Mouse (Mus musculus): ENCODE measurements around the gene Stk17b. TPM values are rescaled to one million over a fixed set of nuclear protein-coding genes. Genes with fewer than 3 reads are reported as not detected.
"Not testable (repeated sequence)": the region's sequence is repeated elsewhere in the genome, so short reads cannot be mapped to it uniquely, and the experiment has no call there.

The Stk17b gene
- polyA plus RNA-seq, 1 experiment from 2014 or later, result 16.2 TPM

DNA sequence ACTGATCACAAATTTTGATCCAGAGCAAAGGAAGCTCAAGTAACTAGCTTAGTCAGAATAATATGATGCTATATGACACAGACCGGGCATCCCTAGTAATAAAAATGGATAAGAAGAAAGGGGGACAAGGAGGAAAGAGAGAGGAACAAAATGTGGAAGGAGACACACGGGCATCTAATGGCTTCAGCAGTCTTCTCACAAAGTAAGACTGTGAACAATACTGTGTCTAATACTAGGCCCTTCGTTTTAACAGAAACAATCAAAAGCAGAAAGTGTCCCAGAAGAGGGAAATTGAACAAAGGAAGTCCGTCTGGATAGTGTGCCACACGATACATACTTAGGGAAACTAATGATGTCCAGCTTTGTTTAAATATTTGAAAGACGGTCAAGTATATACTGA is 10.0 kb downstream of the Stk17b start:
- no peak overlapping the region for H3K4me3 ChIP-seq (ENCODE audit: low read depth, low read length)
- H3K27me3 ChIP-seq (ENCODE audit: control insufficient read depth, insufficient read depth, low read length), result no peaks in the 10 kb centered on the region
- ATAC-seq (ENCODE audit: insufficient read depth, low FRiP score, low TSS enrichment) (no peak), DNase-seq (ENCODE audit: low spot score) (no peak)
- no peak overlapping the region for H3K9ac ChIP-seq (ENCODE audit: low read length)
- WGBS, result 90% methylated on average over 6 of the region's 6 CpGs
- H3K4me1 ChIP-seq (ENCODE audit: control insufficient read depth, insufficient read depth, low read length), result no peaks in the 10 kb centered on the region
- H3K4me2 ChIP-seq (ENCODE audit: low read depth), result no peak overlapping the region
- H3K36me3 ChIP-seq (ENCODE audit: control insufficient read depth, insufficient read depth, low read length), result no peaks in the 10 kb centered on the region
- no peak overlapping the region for H3K27ac ChIP-seq (ENCODE audit: low read depth, low read length)
- H3K9me3 ChIP-seq (ENCODE audit: control insufficient read depth, low read length), result no peaks in the 10 kb centered on the region

DNA sequence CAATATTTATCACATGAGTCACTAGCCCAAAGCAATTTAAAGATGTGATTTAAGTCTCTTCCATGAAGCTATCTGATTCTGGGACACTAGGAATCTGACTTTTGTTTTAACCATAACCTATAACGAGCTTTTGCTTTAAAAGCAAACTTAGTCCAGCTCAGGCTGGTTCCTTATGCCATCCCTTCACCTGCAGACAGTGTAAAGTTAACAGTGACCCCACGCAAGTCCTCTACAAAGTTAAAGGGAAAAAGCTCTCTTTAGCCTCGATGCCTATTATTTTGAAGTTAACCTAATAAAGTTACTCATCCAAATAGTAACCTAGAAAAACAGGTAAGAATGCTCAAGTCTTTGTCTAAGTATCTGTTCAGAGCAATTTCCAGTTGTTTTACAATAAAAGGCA is 10.5 kb downstream of the Stk17b start:
- Histone ChIP-seq H3K9ac (ENCODE audit: low read length) (no peak overlapping the region), H3K27ac (ENCODE audit: low read depth, low read length) (no peak overlapping the region), H3K27me3 (ENCODE audit: control insufficient read depth, insufficient read depth, low read length) (no peaks in the 10 kb centered on the region), H3K4me1 (ENCODE audit: control insufficient read depth, insufficient read depth, low read length) (no peaks in the 10 kb centered on the region), H3K4me3 (ENCODE audit: low read depth, low read length) (no peak overlapping the region), H3K4me2 (ENCODE audit: low read depth) (no peak overlapping the region), H3K9me3 (ENCODE audit: control insufficient read depth, low read length) (no peaks in the 10 kb centered on the region), H3K36me3 (ENCODE audit: control insufficient read depth, insufficient read depth, low read length) (no peaks in the 10 kb centered on the region)
- no peak for ATAC-seq (ENCODE audit: insufficient read depth, low FRiP score, low TSS enrichment)
- no peak for DNase-seq (ENCODE audit: low spot score)
- 92% methylated on average over 3 of the region's 3 CpGs for WGBS

DNA sequence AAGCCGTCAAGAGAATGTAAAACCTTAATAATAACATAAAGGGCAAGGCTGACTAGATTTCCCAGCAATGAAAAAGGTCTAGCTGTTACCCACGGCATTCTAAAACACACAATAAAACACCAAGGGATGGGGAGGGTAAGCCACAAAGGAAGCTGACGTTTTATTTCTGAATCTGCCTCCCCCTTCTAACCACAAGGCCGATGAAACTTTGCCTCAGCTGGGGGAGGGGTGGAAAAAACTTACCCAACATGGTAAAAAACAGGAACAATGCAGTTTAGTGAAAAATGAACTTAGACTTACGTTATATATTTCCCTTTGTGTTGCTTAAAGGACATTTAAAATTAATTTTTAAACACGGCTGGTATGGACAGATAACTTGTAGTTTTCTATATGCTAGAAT is 11.0 kb downstream of the Stk17b start:
- Histone ChIP-seq H3K4me2 (ENCODE audit: low read depth) (no peak overlapping the region), H3K4me3 (ENCODE audit: low read depth, low read length) (no peak overlapping the region), H3K4me1 (ENCODE audit: control insufficient read depth, insufficient read depth, low read length) (no peaks in the 10 kb centered on the region), H3K36me3 (ENCODE audit: control insufficient read depth, insufficient read depth, low read length) (no peaks in the 10 kb centered on the region), H3K9ac (ENCODE audit: low read length) (no peak overlapping the region), H3K27me3 (ENCODE audit: control insufficient read depth, insufficient read depth, low read length) (no peaks in the 10 kb centered on the region), H3K27ac (ENCODE audit: low read depth, low read length) (no peak overlapping the region), H3K9me3 (ENCODE audit: control insufficient read depth, low read length) (no peaks in the 10 kb centered on the region)
- no peak for DNase-seq (ENCODE audit: low spot score)
- WGBS, result 68% methylated on average over 6 of the region's 6 CpGs
- no peak for ATAC-seq (ENCODE audit: insufficient read depth, low FRiP score, low TSS enrichment)

DNA sequence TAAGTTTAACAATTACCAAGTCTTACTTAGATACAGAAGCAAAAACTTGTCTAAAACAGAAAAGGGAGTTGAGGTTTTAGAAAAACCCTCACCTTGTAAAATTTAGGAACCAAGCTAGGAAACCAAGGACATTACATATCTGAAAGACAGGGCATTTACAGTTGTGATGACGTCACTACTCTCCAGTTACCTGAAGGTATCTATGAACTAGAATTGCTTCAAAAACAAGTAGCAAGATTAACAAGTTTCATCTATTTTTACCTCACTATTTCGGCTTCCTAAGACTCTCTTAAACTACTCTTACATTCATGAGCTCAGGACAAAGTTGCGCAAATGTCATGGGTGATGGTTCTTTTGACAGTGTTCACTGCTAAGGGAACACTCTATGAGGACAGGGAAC is 12.1 kb downstream of the Stk17b start:
- DNase-seq (ENCODE audit: low spot score) (no peak), ATAC-seq (ENCODE audit: insufficient read depth, low FRiP score, low TSS enrichment) (no peak)
- Histone ChIP-seq H3K4me3 (ENCODE audit: low read depth, low read length) (no peak overlapping the region), H3K9me3 (ENCODE audit: control insufficient read depth, low read length) (no peaks in the 10 kb centered on the region), H3K27me3 (ENCODE audit: control insufficient read depth, insufficient read depth, low read length) (no peaks in the 10 kb centered on the region), H3K36me3 (ENCODE audit: control insufficient read depth, insufficient read depth, low read length) (no peaks in the 10 kb centered on the region), H3K4me2 (ENCODE audit: low read depth) (no peak overlapping the region), H3K9ac (ENCODE audit: low read length) (no peak overlapping the region), H3K4me1 (ENCODE audit: control insufficient read depth, insufficient read depth, low read length) (no peaks in the 10 kb centered on the region), H3K27ac (ENCODE audit: low read depth, low read length) (no peak overlapping the region)
- 96% methylated on average over 3 of the region's 3 CpGs for WGBS

DNA sequence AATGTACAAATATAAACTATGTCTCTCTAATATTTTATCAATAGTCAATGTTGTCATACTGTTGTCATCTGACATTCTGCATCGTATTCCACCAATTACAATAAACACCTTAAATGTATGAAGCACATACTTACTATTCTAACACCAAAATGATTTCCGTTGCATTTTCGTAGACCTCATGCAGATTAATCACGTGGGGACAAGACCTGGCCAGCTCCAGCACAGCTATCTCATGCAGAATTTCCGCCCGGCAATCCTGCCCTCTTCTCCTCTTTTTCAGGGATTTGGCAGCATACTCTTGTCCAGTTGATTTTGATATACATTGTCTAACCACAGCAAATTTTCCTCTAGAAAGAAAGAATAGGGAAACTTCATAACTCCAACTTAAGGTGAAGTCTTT is 13.5 kb downstream of the Stk17b start:
- 92% methylated on average over 6 of the region's 6 CpGs for WGBS
- Histone ChIP-seq H3K4me3 (ENCODE audit: low read depth, low read length) (no peak overlapping the region), H3K4me2 (ENCODE audit: low read depth) (no peak overlapping the region), H3K4me1 (ENCODE audit: control insufficient read depth, insufficient read depth, low read length) (no peaks in the 10 kb centered on the region), H3K9ac (ENCODE audit: low read length) (no peak overlapping the region), H3K27ac (ENCODE audit: low read depth, low read length) (no peak overlapping the region), H3K27me3 (ENCODE audit: control insufficient read depth, insufficient read depth, low read length) (no peaks in the 10 kb centered on the region), H3K36me3 (ENCODE audit: control insufficient read depth, insufficient read depth, low read length) (no peaks in the 10 kb centered on the region), H3K9me3 (ENCODE audit: control insufficient read depth, low read length) (no peaks in the 10 kb centered on the region)
- ATAC-seq (ENCODE audit: insufficient read depth, low FRiP score, low TSS enrichment), result no peak
- no peak for DNase-seq (ENCODE audit: low spot score)

DNA sequence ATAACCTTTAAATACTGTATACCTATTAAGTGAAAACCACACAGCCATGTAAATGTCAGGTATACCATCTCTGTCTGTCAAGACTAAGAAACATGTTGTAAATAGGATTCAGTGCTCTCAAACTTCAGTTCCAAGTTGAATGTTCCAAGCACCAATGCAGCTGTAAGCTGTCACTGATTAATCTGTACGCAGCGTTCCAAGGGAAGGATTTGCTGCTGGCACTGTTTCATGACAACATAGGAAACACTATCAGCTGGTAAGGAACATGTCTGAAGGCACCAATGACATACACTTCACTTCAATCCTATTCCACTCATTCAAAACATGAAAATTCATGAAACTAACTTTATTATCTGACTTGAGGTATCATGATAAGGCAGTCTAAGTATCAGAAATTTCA is 18.9 kb downstream of the Stk17b start:
- H3K27ac ChIP-seq (ENCODE audit: low read depth, low read length), result no peak overlapping the region
- no peaks in the 10 kb centered on the region for H3K27me3 ChIP-seq (ENCODE audit: control insufficient read depth, insufficient read depth, low read length)
- ATAC-seq (ENCODE audit: insufficient read depth, low FRiP score, low TSS enrichment) (no peak), DNase-seq (ENCODE audit: low spot score) (no peak)
- no peaks in the 10 kb centered on the region for H3K4me1 ChIP-seq (ENCODE audit: control insufficient read depth, insufficient read depth, low read length)
- no peak overlapping the region for H3K4me2 ChIP-seq (ENCODE audit: low read depth)
- H3K4me3 ChIP-seq (ENCODE audit: low read depth, low read length), result no peak overlapping the region
- 91% methylated on average over 2 of the region's 2 CpGs for WGBS
- H3K36me3 ChIP-seq (ENCODE audit: control insufficient read depth, insufficient read depth, low read length), result no peaks in the 10 kb centered on the region
- no peak overlapping the region for H3K9ac ChIP-seq (ENCODE audit: low read length)
- no peaks in the 10 kb centered on the region for H3K9me3 ChIP-seq (ENCODE audit: control insufficient read depth, low read length)

DNA sequence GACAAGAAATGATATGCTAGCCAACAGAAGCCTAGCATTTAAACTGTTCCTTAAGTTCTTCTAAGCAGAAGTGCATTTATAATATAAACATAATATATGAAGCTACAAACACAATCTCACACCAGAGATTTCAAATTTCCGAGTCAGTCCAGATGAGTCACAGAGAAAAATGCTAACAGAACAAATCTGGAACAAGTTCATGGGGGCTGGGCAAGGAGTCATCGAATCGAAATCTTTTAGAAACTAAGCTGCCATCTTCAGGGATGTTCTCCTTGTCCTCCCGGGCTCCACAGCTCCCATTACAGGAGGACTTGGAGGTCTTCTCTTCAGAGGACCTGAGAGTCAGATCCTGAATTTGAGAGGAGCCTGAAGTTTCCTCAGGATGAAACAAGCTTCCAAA is 27.7 kb downstream of the Stk17b start:
- Histone ChIP-seq H3K36me3 (ENCODE audit: control insufficient read depth, insufficient read depth, low read length) (no peaks in the 10 kb centered on the region), H3K4me2 (ENCODE audit: low read depth) (no peak overlapping the region), H3K27me3 (ENCODE audit: control insufficient read depth, insufficient read depth, low read length) (no peaks in the 10 kb centered on the region)

DNA sequence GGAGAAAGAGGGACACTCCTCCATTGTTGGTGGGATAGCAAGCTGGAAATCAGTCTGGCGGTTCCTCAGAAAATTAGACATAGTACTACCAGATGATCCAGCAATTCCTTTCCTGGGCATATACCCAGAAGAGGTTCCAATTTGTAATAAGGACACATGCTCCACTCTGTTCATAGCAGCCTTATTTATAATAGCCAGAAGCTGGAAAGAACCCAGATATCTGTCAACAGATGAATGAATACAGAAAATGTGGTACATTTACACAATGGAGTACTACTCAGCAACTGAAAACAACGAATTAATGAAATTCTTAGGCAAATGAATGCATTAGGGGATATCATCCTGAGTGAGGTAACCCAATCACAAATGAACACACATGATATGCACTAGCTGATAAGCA is 31.5 kb downstream of the Stk17b start:
- H3K4me3 ChIP-seq (ENCODE audit: low read depth, low read length); H3K9ac ChIP-seq (ENCODE audit: low read length); DNase-seq (ENCODE audit: low spot score); H3K27ac ChIP-seq (ENCODE audit: low read depth, low read length); H3K4me1 ChIP-seq (ENCODE audit: control insufficient read depth, insufficient read depth, low read length); H3K4me2 ChIP-seq (ENCODE audit: low read depth); H3K36me3 ChIP-seq (ENCODE audit: control insufficient read depth, insufficient read depth, low read length); H3K27me3 ChIP-seq (ENCODE audit: control insufficient read depth, insufficient read depth, low read length); H3K9me3 ChIP-seq (ENCODE audit: control insufficient read depth, low read length); ATAC-seq (ENCODE audit: insufficient read depth, low FRiP score, low TSS enrichment): not testable (repeated sequence)
- 85% methylated on average over 2 of the region's 2 CpGs for WGBS

More for the DNA sequence above, 27.7 kb downstream of the Stk17b start:
- no peaks in the 10 kb centered on the region for H3K4me1 ChIP-seq (ENCODE audit: control insufficient read depth, insufficient read depth, low read length)
- no peak overlapping the region for H3K9ac ChIP-seq (ENCODE audit: low read length)
- no peak overlapping the region for H3K4me3 ChIP-seq (ENCODE audit: low read depth, low read length)
- H3K27ac ChIP-seq (ENCODE audit: low read depth, low read length), result no peak overlapping the region
- ATAC-seq (ENCODE audit: insufficient read depth, low FRiP score, low TSS enrichment) (no peak), DNase-seq (ENCODE audit: low spot score) (no peak)
- no peaks in the 10 kb centered on the region for H3K9me3 ChIP-seq (ENCODE audit: control insufficient read depth, low read length)
- WGBS, result 92% methylated on average over 4 of the region's 4 CpGs

DNA sequence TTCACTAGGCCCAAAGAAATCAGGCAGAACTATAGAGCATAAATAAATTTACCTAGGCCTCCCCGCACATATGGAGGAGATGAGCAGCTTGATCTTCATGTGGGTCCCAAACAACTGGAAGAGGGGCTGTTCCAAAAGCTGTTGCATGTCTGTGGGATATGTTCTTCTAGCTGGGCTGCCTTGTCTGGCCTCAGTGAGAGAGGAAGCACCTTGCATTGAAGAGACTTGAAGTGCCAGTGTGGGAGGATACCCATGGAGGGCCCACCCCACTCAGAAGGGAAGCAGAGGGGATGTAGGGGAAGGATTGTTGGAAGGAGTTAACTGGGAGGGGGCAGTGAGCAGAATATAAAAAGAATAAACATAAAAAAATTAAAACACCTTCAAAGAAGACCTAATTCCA is 33.9 kb downstream of the Stk17b start:
- DNase-seq (ENCODE audit: low spot score) (no peak), ATAC-seq (ENCODE audit: insufficient read depth, low FRiP score, low TSS enrichment) (no peak)
- no peaks in the 10 kb centered on the region for H3K4me1 ChIP-seq (ENCODE audit: control insufficient read depth, insufficient read depth, low read length)
- no peak overlapping the region for H3K4me3 ChIP-seq (ENCODE audit: low read depth, low read length)
- WGBS, result 70% methylated on average over 1 of the region's 1 CpGs
- H3K9me3 ChIP-seq (ENCODE audit: control insufficient read depth, low read length), result no peaks in the 10 kb centered on the region
- no peaks in the 10 kb centered on the region for H3K27me3 ChIP-seq (ENCODE audit: control insufficient read depth, insufficient read depth, low read length)
- H3K27ac ChIP-seq (ENCODE audit: low read depth, low read length), result no peak overlapping the region
- no peak overlapping the region for H3K9ac ChIP-seq (ENCODE audit: low read length)
- no peaks in the 10 kb centered on the region for H3K36me3 ChIP-seq (ENCODE audit: control insufficient read depth, insufficient read depth, low read length)
- no peak overlapping the region for H3K4me2 ChIP-seq (ENCODE audit: low read depth)
